In the genomic region with DNA sequence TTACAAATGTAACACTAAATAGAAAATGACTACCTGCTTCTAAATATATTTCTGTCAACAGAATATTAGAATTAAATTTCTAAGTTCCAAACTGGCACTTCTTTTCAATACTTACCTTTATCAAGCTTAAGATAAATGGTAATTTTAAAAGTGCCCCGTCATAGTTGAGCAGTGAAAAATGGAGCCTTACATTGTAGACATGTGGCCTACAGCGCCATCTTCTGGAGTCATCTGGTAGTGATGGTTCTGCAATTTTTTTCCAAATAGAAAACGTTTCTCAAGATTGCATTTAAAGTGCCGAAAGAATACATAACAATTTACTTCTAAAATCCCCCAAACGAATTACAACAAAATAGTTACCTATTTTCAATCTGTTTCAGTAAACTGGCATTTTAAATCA, we compare ENCODE assay signal across 8 mouse cellular contexts.
A peak's percentile ranks its signal among the peaks of the same experiment; 100 is the strongest.
DNase-seq lines count a peak whose midpoint lies in the region; ATAC-seq and TF ChIP-seq lines count a peak whose summit lies in the region.

No protein-coding gene starts in this region.

- in situ Hi-C loops in ES-E14 (cut with MboI; ENCODE audit: low sequenced_read_pairs in 2 of 2, unreplicated experiment in 2 of 2) = loop anchor here (5.0 to 25.0 kb wide), 3 partner anchors 97 to 302 kb away; no protein-coding TSS in a partner anchor

- no peaks in the 10 kb centered on the region for H3K9me3 ChIP-seq in kidney, postnatal 0 days (replicated peaks; ENCODE audit: low read length)
- no peaks in the 10 kb centered on the region for H3K9me3 ChIP-seq in ES-E14 (ENCODE audit: control insufficient read depth, insufficient read depth, low read depth, low read length)
- H3K9me3 ChIP-seq in liver, embryonic 11.5 days (ENCODE audit: control insufficient read depth, low read length) = no peaks in the 10 kb centered on the region

- H3K4me3 ChIP-seq in kidney, postnatal 0 days (replicated peaks; ENCODE audit: low read depth, low read length) = no peak overlapping the region
- H3K4me3 ChIP-seq in ES-E14 (ENCODE audit: insufficient read depth in 1 of 2, low read depth in 1 of 2, low read length in 2 of 2, poor library complexity in 1 of 2, severe bottlenecking in 1 of 2) = no peak overlapping the region
- no peak overlapping the region for H3K4me3 ChIP-seq in liver, embryonic 11.5 days (ENCODE audit: low read depth, low read length)

- ATAC-seq in CD4-positive, CD25-positive, alpha-beta regulatory T cell, adult 4 months = no peak
- no peak for ATAC-seq in kidney, postnatal 0 days (replicated peaks; ENCODE audit: low FRiP score, low read depth)
- ATAC-seq in liver, embryonic 11.5 days (replicated peaks; ENCODE audit: low FRiP score) = 0 out of 2 replicates have a peak, but pooled peaks have one; percentile 40

- peak; percentile 90 for TF ChIP-seq CTCF in kidney, postnatal 0 days (IDR thresholded peaks at IDR 0.05; ENCODE audit: low read depth)

- peak; percentile 8 for DNase-seq in CD4-positive, CD25-positive, alpha-beta regulatory T cell, adult 2 months (ENCODE audit: low read depth, low spot score)
- peak; percentile 73 for DNase-seq in kidney, postnatal 0 days (ENCODE audit: low spot score)
- DNase-seq in kidney, adult 18-20 months = no peak
- peak; percentile 50 for DNase-seq in ES-E14 (ENCODE audit: low read depth, low spot score)
- DNase-seq in embryo, embryonic 10.5 days (ENCODE audit: low spot score) = peak; percentile 82
- no peak for DNase-seq in liver, embryonic 11.5 days (ENCODE audit: low spot score)
- DNase-seq in yolk sac, embryonic 10.5 days (ENCODE audit: low spot score) = peak; percentile 22

- H3K27ac ChIP-seq in kidney, postnatal 0 days = no peak overlapping the region
- no peak overlapping the region for H3K27ac ChIP-seq in ES-E14 (ENCODE audit: insufficient read depth, low read depth, low read length, poor library complexity, severe bottlenecking)
- H3K27ac ChIP-seq in liver, embryonic 11.5 days (ENCODE audit: low read depth, low read length) = no peak overlapping the region

- no peak overlapping the region for H3K4me2 ChIP-seq in kidney, postnatal 0 days (ENCODE audit: low read length)
- H3K4me2 ChIP-seq in liver, embryonic 11.5 days = no peak overlapping the region

- H3K27me3 ChIP-seq in kidney, postnatal 0 days (ENCODE audit: insufficient read depth, low read length) = no peaks in the 10 kb centered on the region
- H3K27me3 ChIP-seq in liver, embryonic 11.5 days (replicated peaks; ENCODE audit: control insufficient read depth, insufficient read depth, low read length) = no peaks in the 10 kb centered on the region

- no peaks in the 10 kb centered on the region for H3K4me1 ChIP-seq in kidney, postnatal 0 days (replicated peaks; ENCODE audit: insufficient read depth, low read length)
- H3K4me1 ChIP-seq in ES-E14 (ENCODE audit: control insufficient read depth in 2 of 2, insufficient read depth in 2 of 2, low read length in 2 of 2, poor library complexity in 1 of 2) = peaks cover 4 to 5% of the 10 kb centered on the region in 2 experiments; a peak in 1 of 4 replicates
- no peaks in the 10 kb centered on the region for H3K4me1 ChIP-seq in liver, embryonic 11.5 days (replicated peaks; ENCODE audit: control insufficient read depth, insufficient read depth, low read length)

- H3K9ac ChIP-seq in kidney, postnatal 0 days (ENCODE audit: low read depth, low read length) = no peak overlapping the region
- no peak overlapping the region for H3K9ac ChIP-seq in ES-E14 (ENCODE audit: insufficient read depth, low read depth, low read length, poor library complexity, severe bottlenecking)
- H3K9ac ChIP-seq in liver, embryonic 11.5 days (ENCODE audit: low read depth, low read length) = no peak overlapping the region

- WGBS in kidney, postnatal 0 days = 6% methylated on average over 5 of the region's 5 CpGs
- WGBS in liver, embryonic 11.5 days = 10% methylated on average over 5 of the region's 5 CpGs

- 0 out of 2 replicates have a peak, but pooled peaks cover 4% of the 10 kb centered on the region for H3K36me3 ChIP-seq in kidney, postnatal 0 days (ENCODE audit: insufficient read depth, low read length)
- H3K36me3 ChIP-seq in ES-E14 (ENCODE audit: control insufficient read depth, insufficient read depth, low read length, poor library complexity, severe bottlenecking) = no peaks in the 10 kb centered on the region
- H3K36me3 ChIP-seq in liver, embryonic 11.5 days (ENCODE audit: control insufficient read depth, insufficient read depth, low read length) = no peaks in the 10 kb centered on the region

TF ChIP-seq in ES-E14, 5 proteins besides CTCF, POLR2A, EP300 and RAD21:
- TF ChIP-seq ZC3H11A (IDR thresholded peaks at IDR 0.05; ENCODE audit: borderline replicate concordance, low read depth, low read length) (peak; percentile 63), MAFK (IDR thresholded peaks at IDR 0.05; ENCODE audit: insufficient read depth, low read depth, low read length) (peak; percentile 95), CHD2 (IDR thresholded peaks at IDR 0.05; ENCODE audit: low read depth, low read length) (no peak)
TF ChIP-seq in ES-E14: peak in this region for 2.

Comparison
In these comparisons a context has a peak if more than half of its experiments do, and no peak if none do; other contexts are left out.
1. DNase-seq: peak in CD4-positive, CD25-positive, alpha-beta regulatory T cell, adult 2 months (single experiment), kidney, postnatal 0 days (single experiment), ES-E14 (single experiment), embryo, embryonic 10.5 days (single experiment) and yolk sac, embryonic 10.5 days (single experiment); none in kidney, adult 18-20 months (single experiment) and liver, embryonic 11.5 days (single experiment).